Mouse (Mus musculus) cortical plate, adult 2 months (tissue): ENCODE measurements around the gene Grhpr.

Experiments
- CTCF ChIP-seq: fragments of 200-500 bp; IDR thresholded peaks from 2 replicates; pipeline ENCODE4 v1.5.1; 2011; ENCODE audit warnings: mild to moderate bottlenecking, control low read depth, low read length; ENCODE audit not compliant: insufficient read depth; ENCODE audit errors: extremely low read depth
- POLR2A ChIP-seq: fragments of 200-500 bp; IDR thresholded peaks from 2 replicates; pipeline ENCODE4 v1.6.1; 2011; ENCODE audit warnings: mild to moderate bottlenecking, low read length, control low read depth; ENCODE audit not compliant: insufficient read depth; ENCODE audit errors: extremely low read depth

GRCm38 (mm10) chr4:44978175-44978574 lies 3.0 kb upstream of the Grhpr start:
- TF ChIP-seq POLR2A = no peak
- TF ChIP-seq CTCF = no peak
